Mouse (Mus musculus) bone marrow macrophage, adult 2 months (primary cell): ENCODE results near the gene Rbm44. TPM values are rescaled to one million over a fixed set of nuclear protein-coding genes. Genes with fewer than 3 reads are reported as not detected.

Experiments
- H3K27ac ChIP-seq: 2 replicates; pipeline ENCODE4 v1.5.1; 2012; ENCODE audit warnings: low read depth, low read length; ENCODE audit not compliant: insufficient read depth
- H3K4me1 ChIP-seq: 2 replicates; pipeline ENCODE4 v1.6.1; 2012; ENCODE audit warnings: low read length; ENCODE audit not compliant: control insufficient read depth, insufficient read depth
- H3K4me3 ChIP-seq: 2 replicates; pipeline ENCODE4 v1.5.1; 2012; ENCODE audit warnings: mild to moderate bottlenecking, low read length, moderate library complexity; ENCODE audit not compliant: insufficient read depth
- CTCF ChIP-seq: IDR thresholded peaks from 2 replicates; pipeline ENCODE4 v1.5.1; 2012; ENCODE audit warnings: low read depth, mild to moderate bottlenecking, low read length, moderate library complexity
- POLR2A ChIP-seq: IDR thresholded peaks from 2 replicates; pipeline ENCODE4 v1.6.1; 2012; ENCODE audit warnings: mild to moderate bottlenecking, low read depth, low read length, borderline replicate concordance
- polyA plus RNA-seq: library from polyadenylated mRNA; stranded (reverse); fragments of >200 nt; gene quantifications from 2 replicates; pipeline ENCODE4 v1.2.4, GENCODE M21; 2012; ENCODE audit not compliant: missing spikeins, insufficient read depth, insufficient read length

The Rbm44 gene
- polyA plus RNA-seq, 1 experiment: 1.2 TPM

GRCm38 (mm10) chr1:91206873-91207272 lies 62.0 kb downstream of the Rbm44 start:
- no peak overlapping the region for H3K4me3 ChIP-seq
- no peak overlapping the region for H3K27ac ChIP-seq
- peaks cover 19% of the 10 kb centered on the region for H3K4me1 ChIP-seq
- no peak for TF ChIP-seq CTCF

DNA sequence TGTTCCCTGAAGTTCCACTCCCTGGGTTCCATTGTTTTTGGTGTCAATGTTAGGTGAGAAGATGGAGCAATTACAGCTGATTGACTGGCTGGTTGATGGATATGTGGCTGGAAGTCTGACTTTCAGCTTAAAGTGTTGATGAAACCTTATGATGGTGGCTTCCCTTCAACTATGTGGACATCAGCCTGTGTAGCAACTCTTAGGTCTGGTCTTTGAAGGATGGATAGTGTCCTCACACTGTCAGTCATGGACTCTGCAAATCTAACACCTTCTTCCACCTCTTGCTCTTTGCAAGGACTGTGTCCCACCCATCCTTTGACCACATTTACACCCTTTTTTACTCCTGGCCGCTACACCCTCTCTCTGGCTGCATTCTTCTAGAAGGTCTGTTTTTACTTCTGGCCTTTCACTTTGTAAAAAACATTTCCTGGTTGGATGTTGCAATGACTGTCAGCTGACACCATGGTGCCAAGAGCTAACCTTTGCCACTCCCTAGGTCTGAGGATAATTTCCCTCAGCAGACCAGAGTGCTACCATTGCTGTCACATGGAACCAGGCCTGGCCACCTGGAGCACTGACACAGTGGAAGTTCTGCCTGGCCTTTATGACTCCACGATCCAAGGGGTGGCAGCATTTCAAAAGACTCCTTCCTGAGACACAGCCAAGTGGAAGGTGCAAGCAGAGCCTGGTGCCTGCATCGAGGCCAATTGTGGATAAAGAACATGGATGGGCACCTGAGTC lies 62.6 kb downstream of the Rbm44 start:
- peak overlapping the region; percentile 31 for H3K27ac ChIP-seq

DNA sequence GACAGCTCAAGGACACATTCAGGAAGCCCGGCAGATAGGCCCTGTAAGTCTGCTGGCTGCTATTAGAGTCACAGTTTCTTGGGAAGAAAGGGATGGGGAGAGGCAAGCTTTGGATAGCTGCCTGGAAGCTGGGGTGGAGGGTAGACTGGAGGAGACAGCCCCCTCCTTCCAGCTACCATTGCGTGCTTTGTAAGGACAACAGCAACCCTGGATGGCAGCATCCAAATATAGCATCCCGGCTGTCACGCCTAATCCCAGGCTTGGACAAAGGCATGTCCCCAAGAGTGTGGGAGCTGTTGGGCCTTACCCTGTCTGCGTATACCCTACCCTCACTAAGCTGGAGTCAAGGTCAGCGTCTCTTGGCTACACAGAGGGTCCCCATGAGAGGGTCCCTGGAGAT lies 64.5 kb downstream of the Rbm44 start:
- Histone ChIP-seq H3K4me3 (no peak overlapping the region), H3K4me1 (peaks cover 19% of the 10 kb centered on the region), H3K27ac (no peak overlapping the region)
- TF ChIP-seq CTCF (no peak), POLR2A (no peak)

More for the DNA sequence above, 62.6 kb downstream of the Rbm44 start:
- Histone ChIP-seq H3K4me3 (no peak overlapping the region), H3K4me1 (peaks cover 19% of the 10 kb centered on the region)
- no peak for TF ChIP-seq CTCF
- no peak for TF ChIP-seq POLR2A

DNA sequence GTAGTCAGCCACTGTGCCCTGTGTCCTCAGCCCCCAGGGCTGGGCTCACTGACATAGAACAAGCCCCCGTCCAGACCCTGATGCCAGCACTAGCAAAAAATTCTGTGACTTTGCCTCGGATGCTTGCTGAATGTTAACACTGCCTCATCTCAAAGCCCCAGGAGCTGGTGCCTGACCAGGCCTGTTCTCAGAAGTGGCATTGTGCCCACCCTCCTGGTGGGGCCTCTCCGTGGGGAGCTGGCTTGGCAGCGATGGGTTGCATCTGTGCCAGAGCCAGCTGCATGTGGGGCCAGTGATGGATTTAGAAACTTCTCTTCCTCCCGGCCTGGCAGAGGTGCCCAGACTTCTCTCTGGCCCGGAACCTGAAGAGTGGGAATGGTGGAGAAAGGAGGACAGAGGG lies 64.9 kb downstream of the Rbm44 start:
- Histone ChIP-seq H3K4me1 (peaks cover 19% of the 10 kb centered on the region), H3K27ac (no peak overlapping the region), H3K4me3 (no peak overlapping the region)
- TF ChIP-seq POLR2A (no peak), CTCF (no peak)

GRCm38 (mm10) chr1:91211099-91211498 lies 66.2 kb downstream of the Rbm44 start:
- Histone ChIP-seq H3K4me1 (peaks cover 23% of the 10 kb centered on the region), H3K4me3 (no peak overlapping the region), H3K27ac (no peak overlapping the region)
- TF ChIP-seq POLR2A (no peak), CTCF (peak; percentile 94)

DNA sequence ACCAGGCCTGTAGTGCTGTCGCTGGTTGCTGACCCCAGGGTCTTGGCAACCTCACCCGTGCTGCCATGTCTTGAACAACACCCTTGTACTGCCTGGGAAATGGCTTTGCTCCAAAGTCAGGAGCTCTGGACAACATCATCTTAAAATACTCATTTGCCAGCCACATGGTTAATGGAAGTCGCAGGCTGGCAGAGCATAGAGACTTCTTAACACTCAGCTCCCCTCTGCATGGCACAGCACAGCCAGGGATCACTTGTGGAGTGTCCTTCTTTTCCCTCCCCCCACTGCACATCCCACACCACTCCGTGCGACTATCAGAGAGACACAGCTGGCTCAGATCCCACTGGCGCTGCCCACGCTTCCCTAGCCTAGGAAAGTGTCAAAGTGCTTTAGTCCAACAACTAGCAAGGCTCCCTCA lies 66.7 kb downstream of the Rbm44 start:
- TF ChIP-seq CTCF (no peak), POLR2A (no peak)
- no peak overlapping the region for H3K4me3 ChIP-seq
- no peak overlapping the region for H3K27ac ChIP-seq
- peaks cover 26% of the 10 kb centered on the region for H3K4me1 ChIP-seq

DNA sequence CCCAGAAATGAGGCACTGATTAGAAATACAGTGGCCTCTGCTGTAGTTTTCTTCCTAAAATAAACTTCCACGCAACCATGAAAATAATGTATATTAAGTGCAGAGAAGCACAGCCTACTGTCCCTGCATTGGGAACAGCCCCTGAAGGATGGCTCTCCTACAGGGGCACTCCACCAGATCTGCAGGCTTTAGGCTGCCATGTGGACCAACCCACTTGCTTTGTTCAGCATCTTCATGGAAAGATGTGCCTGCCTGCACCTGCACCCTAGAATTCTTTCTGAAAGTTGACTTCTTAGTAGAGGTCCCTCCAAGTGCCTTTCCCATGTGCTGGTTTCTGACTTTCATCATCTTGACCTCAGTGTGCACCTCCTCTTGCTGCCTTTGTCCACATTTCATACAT lies 70.4 kb downstream of the Rbm44 start:
- H3K27ac ChIP-seq: no peak overlapping the region
- peaks cover 19% of the 10 kb centered on the region for H3K4me1 ChIP-seq
- no peak overlapping the region for H3K4me3 ChIP-seq
- no peak for TF ChIP-seq CTCF
- no peak for TF ChIP-seq POLR2A

GRCm38 (mm10) chr1:91215981-91216380 lies 71.1 kb downstream of the Rbm44 start:
- H3K4me3 ChIP-seq: no peak overlapping the region
- no peak overlapping the region for H3K27ac ChIP-seq
- H3K4me1 ChIP-seq: peaks cover 23% of the 10 kb centered on the region
- TF ChIP-seq CTCF (no peak), POLR2A (no peak)

DNA sequence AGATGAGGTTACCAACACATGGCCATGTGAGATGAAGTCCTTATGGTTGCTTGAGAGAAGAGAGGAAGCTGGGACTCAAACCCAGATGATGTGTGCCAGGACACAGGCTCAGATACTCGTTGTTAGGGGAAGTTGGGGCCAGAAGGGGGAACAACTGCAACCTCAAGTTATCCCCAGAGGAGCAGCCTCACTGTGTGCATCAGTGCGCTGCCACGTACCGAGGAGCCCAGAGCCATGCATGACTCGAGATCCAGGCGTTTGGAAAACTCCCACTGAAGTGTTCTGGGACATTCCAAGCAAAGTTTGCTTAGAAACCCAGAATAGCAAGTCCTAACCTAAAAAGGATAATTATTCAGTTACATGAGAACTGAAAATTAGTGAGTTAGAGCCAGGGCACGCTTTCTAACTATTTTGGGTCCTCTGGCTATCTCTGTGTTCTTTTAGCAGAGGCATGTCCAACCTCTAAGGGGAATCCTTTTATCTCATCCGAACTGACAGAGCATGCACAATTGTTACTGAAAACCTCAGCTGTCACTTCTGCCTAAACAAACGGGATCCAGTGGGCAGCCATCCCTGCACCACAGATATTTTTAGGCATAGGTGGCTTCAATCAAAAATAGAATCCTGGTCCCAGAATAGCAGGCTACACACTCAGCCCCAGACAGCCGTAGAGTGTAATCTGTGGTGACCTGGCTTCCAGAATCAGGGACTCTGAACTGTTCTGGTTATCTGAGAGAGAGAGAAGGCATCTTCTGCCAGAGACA lies 71.8 kb downstream of the Rbm44 start:
- TF ChIP-seq POLR2A: no peak
- no peak for TF ChIP-seq CTCF
- no peak overlapping the region for H3K27ac ChIP-seq
- H3K4me1 ChIP-seq: peaks cover 23% of the 10 kb centered on the region
- H3K4me3 ChIP-seq: no peak overlapping the region

DNA sequence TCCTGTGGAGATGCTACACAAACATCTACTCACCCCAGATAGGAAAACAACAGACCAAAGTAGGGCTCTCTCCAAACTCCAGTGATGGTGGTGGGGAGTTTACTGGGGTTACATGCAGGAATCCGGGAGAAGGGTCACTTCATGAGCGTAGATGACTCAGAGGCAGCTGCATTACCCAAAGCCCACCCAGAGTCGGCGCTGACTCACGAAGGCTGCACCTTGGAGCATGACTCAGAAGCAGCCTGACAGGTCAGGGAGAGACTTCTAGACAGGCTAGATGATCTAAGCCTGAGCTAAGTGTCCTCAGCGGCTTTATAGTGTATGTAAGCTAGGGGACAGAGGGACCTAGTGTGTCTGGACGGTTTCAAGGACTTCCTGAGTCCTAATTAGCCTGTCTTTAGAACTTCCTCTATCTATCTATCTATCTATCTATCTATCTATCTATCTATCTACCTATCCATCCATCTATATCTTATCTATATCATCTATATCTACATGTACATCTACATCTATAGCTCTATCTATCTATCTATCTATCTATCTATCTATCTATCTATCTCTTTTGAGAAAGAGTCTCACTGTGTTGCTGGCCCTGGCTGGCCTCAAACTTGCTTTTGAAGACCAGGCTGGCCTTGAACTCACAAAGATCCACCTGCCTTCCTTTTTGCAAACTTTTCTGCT lies 74.9 kb downstream of the Rbm44 start:
- no peak overlapping the region for H3K27ac ChIP-seq
- H3K4me3 ChIP-seq: no peak overlapping the region
- peaks cover 23% of the 10 kb centered on the region for H3K4me1 ChIP-seq
- TF ChIP-seq CTCF (no peak), POLR2A (no peak)
